Mouse (Mus musculus) CD4-positive, CD25-positive, alpha-beta regulatory T cell, adult 9 weeks (primary cell): Measurements from ENCODE around the gene Gm3415. TPM values are rescaled to one million over a fixed set of nuclear protein-coding genes. Genes with fewer than 3 reads are reported as not detected.

ENCODE experiments used
- polyA plus RNA-seq: library from polyadenylated mRNA; unstranded; fragments of 100-300 nt; shearing (Covaris generic); gene quantifications from one replicate; pipeline ENCODE4 v1.2.1, GENCODE M21; 2017

Gene Gm3415
- not detected for polyA plus RNA-seq

GRCm38 (mm10) chr5:146555836-146556235 is at the start of gene Gm3415:
Gene Gm3415, plus strand, starts transcription at chr5:146556136.

GRCm38 (mm10) chr5:146513823-146514222 is 42.1 kb upstream of the Gm3415 start, which contains the start of gene Gm3402:
Gene Gm3402, plus strand, starts transcription at chr5:146514123.

GRCm38 (mm10) chr5:146525501-146525900 is 30.4 kb upstream of the Gm3415 start, which contains the start of gene Gm3404:
Gene Gm3404, plus strand, starts transcription at chr5:146525801.

GRCm38 (mm10) chr5:146537347-146537746 is 18.6 kb upstream of the Gm3415 start, which contains the start of gene Gm3409:
Gene Gm3409, plus strand, starts transcription at chr5:146537647.

GRCm38 (mm10) chr5:146584478-146585306 is 28.8 kb downstream of the Gm3415 start, which contains the start of gene Gpr12:
Gene Gpr12, minus strand, starts transcription at chr5:146585239.

Other genes starting within 250 kb of the Gm3415 start
- not detected for gene Wasf3, start 171.2 kb upstream of the Gm3415 start, polyA plus RNA-seq
- not detected for gene Gm6408, start 74.2 kb upstream of the Gm3415 start, polyA plus RNA-seq
- not detected for gene Gm6370, start 64.8 kb upstream of the Gm3415 start, polyA plus RNA-seq
- gene 4930449I24Rik, start 53.7 kb upstream of the Gm3415 start, polyA plus RNA-seq: not detected
- not detected for gene Gm3402, start 42.0 kb upstream of the Gm3415 start, polyA plus RNA-seq
- gene Gm3404, start 30.3 kb upstream of the Gm3415 start, polyA plus RNA-seq: not detected
- not detected for gene Gm3409, start 18.5 kb upstream of the Gm3415 start, polyA plus RNA-seq
- gene Gpr12, start 29.1 kb downstream of the Gm3415 start, polyA plus RNA-seq: not detected
- gene Usp12, start 238.9 kb downstream of the Gm3415 start, polyA plus RNA-seq: 3.8 TPM